Mouse (Mus musculus) left cerebral cortex, postnatal 36 days (tissue): Measurements from ENCODE around the gene Mical1. TPM values are rescaled to one million over a fixed set of nuclear protein-coding genes. Genes with fewer than 3 reads are reported as not detected.

Experiments
- DNase-seq, 2 experiments: peaks; one replicate each; pipeline ENCODE4 v3.0.0; 2021 to 2022; ENCODE audit warnings: low spot score in 2 of 2, mixed read lengths in 1 of 2
- intact Hi-C: fragments of 180-260 bp; cut with DNase I; formaldehyde crosslinking; loops from one replicate; pipeline ENCODE4 v1.15.1; 2025
- total RNA-seq, 2 experiments: library from RNA; stranded (reverse); gene quantifications; 2 replicates each; pipeline ENCODE4 v1.2.3; 2021

The Mical1 gene
- 10 to 100 TPM; 17.3 to 19.6 TPM for total RNA-seq

DNA sequence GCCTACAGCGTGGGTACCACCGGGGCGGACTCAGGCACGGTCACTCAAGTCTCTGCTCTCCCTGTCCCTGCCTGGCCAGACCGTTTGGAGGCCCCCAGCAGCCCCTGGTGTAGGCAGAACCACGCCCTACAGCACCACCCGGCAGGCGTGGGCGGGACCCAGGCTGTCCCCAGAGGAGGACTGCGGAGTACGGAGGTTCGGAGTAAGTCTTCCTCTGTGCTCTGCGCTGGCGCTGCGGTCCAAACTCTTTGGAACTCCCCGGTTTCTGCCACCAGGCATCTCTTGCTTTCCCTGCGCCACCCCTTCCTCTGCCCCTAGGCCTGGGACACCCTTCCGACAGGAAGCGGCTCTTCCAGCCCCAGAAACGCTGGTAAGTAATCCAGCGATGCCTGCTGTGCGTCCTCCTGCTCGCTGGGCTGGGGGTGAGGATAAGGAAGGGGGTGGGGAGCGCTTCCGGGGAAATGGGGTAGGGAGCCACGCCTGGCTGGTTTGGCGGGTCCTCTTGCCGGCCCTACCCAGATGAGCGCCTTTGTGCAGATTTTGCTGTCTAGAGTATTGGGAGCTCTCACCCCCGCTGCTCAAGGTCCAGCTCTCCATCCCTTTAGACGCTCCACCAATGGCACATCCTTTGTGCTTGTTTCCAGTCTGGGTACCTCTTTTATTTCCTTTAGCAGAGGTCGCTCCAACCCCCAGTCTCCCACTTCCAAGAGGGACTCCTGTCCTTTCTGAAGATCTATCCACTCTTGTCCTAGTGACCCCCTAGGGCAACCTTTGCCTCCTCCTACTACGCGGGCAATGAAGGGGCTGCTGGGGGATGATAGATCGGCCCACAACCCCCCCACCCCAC lies at the start of gene Mical1:
Gene Mical1, plus strand, starts transcription at position 144 of the 847 bp plus-strand sequence.
- peak; percentile 42 to 47 for DNase-seq
- intact Hi-C loops, result no loop called here

GRCm38 (mm10) chr10:41426368-41426767 lies 49.7 kb upstream of the Mical1 start:
- DNase-seq, result no peak

DNA sequence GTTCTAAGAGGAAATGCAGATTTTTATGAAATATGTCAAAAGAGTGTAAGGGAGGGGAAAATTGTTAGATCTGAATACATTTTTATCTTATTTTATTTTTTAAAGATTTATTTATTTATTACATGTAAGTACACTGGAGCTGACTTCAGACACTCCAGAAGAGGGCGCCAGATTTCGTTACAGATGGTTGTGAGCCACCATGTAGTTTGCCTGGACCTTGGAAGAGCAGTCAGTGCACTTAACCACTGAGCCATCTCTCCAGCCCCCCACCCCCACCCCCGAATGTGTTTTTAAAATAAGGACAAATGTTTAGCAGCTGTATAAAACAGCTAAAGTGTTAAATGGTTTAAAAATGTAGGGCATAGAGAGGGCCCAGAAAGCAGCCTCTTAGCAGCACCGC lies 41.5 kb upstream of the Mical1 start:
- peak in 1 of 2 experiments; percentile 18 for DNase-seq
- intact Hi-C loops, result loop anchor here (10.0 kb wide), 1 partner anchor 250 kb away; no protein-coding TSS in a partner anchor

More at GRCm38 (mm10) chr10:41426368-41426767, 49.7 kb upstream of the Mical1 start:
- intact Hi-C loops, result no loop called here

GRCm38 (mm10) chr10:41435141-41435540 lies 41.0 kb upstream of the Mical1 start:
- intact Hi-C loops, result loop anchor here (10.0 kb wide), 1 partner anchor 250 kb away; no protein-coding TSS in a partner anchor
- no peak for DNase-seq

DNA sequence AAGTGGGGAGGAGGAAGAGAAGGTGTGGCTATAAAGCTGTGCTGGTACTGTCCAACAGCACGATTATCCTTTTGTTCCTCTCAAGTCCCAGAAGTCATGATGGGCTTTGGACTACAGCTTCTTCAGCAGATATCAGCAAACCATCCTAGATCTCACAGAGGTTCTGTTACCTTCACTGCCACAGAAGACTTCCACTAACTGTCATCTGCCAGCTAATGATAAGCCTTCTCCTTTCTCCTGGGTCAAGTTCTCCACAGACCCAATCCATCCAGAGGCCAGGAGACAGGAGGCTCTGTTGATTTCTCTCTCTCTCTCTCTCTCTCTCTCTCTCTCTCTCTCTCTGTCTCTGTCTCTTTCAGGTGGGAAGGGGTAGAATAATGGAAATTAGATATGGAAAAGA lies 27.9 kb upstream of the Mical1 start:
- DNase-seq, result no peak
- intact Hi-C loops, result no loop called here

DNA sequence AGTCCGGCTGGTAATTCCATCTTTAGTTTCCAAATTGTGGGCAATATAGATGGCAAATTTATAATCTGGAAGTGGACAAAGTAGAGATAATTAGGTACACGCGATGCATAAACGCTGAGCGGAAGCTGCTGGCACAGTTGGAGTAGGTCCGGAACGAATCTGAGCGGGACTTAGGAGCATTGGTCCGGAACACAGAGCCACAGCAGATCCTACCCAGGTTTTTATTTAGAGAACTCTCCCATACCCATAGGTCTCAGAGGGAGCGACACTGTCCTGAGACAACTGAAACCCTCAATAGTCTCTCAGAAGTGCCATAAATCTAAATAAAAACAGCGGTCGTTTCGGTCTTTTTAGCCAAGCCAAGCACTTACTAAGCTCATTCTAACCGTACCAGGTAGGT lies 26.4 kb upstream of the Mical1 start:
- intact Hi-C loops, result loop anchor here (10.0 kb wide), 1 partner anchor 55 kb away; no protein-coding TSS in a partner anchor
- peak in 1 of 2 experiments; percentile 22 for DNase-seq

DNA sequence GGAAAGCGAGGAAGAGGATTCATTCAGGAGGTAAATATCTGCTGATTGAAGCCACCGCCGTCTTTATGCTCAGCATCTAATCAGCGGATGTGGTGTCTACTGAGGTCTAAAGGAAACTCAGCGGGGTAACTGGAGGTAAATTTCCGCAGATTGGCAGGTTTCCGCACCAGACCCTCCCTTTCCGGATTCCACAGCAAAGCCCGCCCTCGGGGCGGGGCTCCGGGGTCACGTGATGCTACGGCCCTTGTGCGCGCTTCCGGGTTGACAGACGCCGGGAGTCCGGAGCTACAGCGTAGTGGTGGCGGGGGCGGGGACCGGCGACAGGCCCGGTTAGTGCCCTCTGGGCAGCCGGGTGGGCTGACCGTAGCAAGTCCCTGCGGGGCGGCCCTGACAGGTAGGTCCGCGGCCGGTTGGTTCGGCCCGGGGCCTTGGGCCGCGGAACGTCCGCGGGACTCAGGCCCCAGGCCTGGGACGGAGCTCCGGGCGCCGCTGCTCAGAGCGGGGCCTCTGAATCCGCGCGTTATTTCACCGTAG lies 25.9 kb upstream of the Mical1 start, which contains the start of gene Zbtb24:
Gene Zbtb24, plus strand, starts transcription at position 247 of the 534 bp plus-strand sequence.
- intact Hi-C loops, result loop anchor here (10.0 kb wide), 1 partner anchor 55 kb away; no protein-coding TSS in a partner anchor
- peak; percentile 93 for DNase-seq

GRCm38 (mm10) chr10:41450780-41451522 lies 25.2 kb upstream of the Mical1 start:
- DNase-seq, result no peak
- intact Hi-C loops, result loop anchor here (10.0 kb wide), 1 partner anchor 54 kb away; no protein-coding TSS in a partner anchor

DNA sequence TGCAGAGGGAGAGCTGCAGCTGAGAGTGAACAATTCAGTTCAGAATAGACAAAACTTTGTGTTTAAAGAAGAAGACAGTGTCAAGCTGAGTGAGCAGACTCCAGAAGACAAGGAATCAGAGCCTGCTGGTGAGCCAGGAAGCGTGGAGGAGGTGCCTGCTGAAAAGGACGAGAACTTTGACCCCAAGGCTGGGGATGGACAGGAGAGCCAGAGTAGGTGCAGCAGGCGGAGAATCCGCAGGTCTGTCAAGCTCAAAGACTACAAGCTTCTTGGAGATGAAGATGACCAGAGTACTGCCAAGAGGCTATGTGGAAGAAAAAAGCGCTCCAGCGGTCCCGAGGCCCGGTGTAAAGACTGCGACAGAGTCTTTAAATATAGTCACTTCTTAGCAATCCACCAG lies 24.5 kb upstream of the Mical1 start:
- intact Hi-C loops, result loop anchor here (10.0 kb wide), 1 partner anchor 53 kb away; no protein-coding TSS in a partner anchor
- no peak for DNase-seq

DNA sequence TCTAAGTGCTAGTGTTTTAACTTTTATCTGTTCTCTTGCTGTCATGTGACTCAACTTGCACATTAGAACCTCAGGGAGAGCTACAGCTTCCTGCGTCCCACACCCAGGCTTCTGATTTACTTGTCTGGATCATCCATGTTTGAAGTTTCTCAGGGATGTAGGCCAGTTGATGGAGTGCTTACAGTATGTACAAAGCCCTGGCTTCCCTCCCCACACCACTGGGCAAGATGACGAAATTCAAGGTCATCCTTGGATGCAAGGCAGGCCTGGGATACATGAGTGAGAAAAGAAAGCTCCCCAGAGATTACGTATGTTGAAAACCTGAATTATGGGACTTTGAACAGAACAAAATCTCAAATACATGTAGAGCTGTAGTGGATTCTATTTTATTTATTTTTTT lies 23.3 kb upstream of the Mical1 start:
- no peak for DNase-seq
- intact Hi-C loops, result loop anchor here (10.0 kb wide), 1 partner anchor 52 kb away; no protein-coding TSS in a partner anchor

- no peak for DNase-seq
- intact Hi-C loops, result loop anchor here (10.0 kb wide), 1 partner anchor 45 kb away; no protein-coding TSS in a partner anchor
These were observed 16.1 kb upstream of the Mical1 start for GRCm38 (mm10) chr10:41459990-41460389.

GRCm38 (mm10) chr10:41460501-41460900 lies 15.6 kb upstream of the Mical1 start:
- intact Hi-C loops, result no loop called here
- DNase-seq, result no peak

DNA sequence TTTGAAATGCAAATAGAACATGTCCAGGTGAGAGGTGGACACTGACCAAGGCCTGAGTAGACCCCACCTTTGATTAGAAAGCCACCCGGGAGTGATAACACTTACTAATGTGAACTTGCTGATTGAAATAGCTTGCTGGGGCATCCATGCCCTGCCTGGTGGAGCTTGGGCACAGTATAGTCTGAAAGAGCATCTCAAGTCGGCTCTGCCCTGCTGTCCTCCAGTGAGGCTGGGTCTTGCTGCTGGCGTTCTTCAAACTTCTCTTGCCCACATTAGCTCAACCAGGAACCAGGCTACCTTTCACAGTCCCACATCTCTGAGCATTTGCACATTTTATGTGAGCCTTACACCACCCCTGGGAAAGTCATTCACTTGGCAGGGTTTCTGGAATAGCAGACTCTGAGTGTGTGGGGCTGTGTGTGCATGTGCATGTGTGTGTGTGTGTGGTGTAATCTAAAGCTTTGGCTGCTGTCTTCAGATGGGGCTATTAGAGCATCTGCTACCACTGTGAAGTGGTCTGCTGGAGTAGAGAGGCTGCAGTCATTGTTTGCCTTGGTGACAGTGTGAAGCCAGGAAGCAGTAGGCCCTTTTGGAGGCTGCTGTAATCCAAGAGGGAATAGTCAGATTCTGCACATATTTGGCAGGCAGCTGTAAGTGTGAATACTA lies 14.9 kb upstream of the Mical1 start:
- intact Hi-C loops, result no loop called here
- DNase-seq, result no peak

- DNase-seq, result no peak
- intact Hi-C loops, result no loop called here
These were observed 11.6 kb upstream of the Mical1 start for GRCm38 (mm10) chr10:41464401-41464955.

- DNase-seq, result no peak
- intact Hi-C loops, result no loop called here
These were observed 8.8 kb upstream of the Mical1 start for GRCm38 (mm10) chr10:41467325-41467724.

GRCm38 (mm10) chr10:41470693-41471092 lies 5.4 kb upstream of the Mical1 start:
- DNase-seq, result no peak
- intact Hi-C loops, result no loop called here

DNA sequence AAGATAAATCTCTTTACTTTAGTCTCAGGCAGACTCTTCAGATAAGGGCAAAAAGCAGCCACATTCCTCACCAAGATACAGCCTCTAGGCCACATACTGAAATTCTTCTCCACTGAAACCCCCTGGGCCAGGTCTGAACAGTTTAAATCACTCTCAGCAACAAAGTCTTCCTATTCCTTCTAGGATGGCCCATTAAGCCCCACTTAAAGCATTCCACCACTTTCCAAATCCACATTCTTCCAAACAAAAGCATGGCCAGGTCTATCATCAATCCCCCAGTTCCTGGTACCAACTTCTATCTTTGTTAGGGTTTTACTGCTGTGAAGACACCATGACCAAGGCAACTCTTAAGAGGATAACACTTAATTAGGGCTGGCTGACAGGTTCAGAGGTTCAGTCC lies 3.6 kb upstream of the Mical1 start:
- no peak for DNase-seq
- intact Hi-C loops, result no loop called here

DNA sequence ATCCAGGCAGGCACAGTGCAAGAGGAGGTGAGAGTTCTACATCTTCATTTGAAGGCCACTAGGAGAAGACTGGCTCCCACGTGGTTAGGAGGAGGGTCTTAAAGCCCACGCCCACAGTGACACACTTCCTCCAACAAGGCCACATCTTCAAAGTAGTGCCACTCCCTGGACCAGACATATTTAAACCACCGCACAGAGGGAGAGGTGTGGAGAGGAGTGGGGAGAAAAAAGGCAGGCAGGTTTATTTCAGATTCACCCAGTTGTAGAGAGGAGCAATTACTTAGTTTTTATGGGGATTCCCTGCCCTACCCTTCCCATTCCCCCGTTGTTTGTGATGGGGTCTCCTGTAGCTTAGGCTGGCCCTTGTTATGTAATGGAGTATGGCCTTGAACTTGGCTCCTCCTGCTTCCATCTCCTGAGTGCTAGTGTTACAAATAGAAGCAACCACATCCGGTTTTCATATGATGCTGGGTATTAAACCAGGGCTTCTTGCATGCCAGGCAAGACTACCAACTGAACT lies 3.1 kb upstream of the Mical1 start:
- DNase-seq, result no peak
- intact Hi-C loops, result no loop called here
